Mouse (Mus musculus) stomach, embryonic 16.5 days (tissue): Measurements from ENCODE around the gene Cfap300. TPM values are rescaled to one million over a fixed set of nuclear protein-coding genes. Genes with fewer than 3 reads are reported as not detected.

ENCODE experiments used
- ATAC-seq: fragments of 200-750 bp; cut with Nextera tagmentation; 2 replicates; pipeline ENCODE4 v1.8.0; 2017; ENCODE audit warnings: moderate number of reproducible peaks, moderate TSS enrichment; ENCODE audit not compliant: insufficient read depth, low FRiP score
- H3K27ac ChIP-seq: fragments of 300-500 bp; sonication (generic); 2 replicates; pipeline ENCODE4 v1.5.1; 2014; ENCODE audit warnings: low read length
- H3K27me3 ChIP-seq: fragments of 300-500 bp; sonication (generic); 2 replicates; pipeline ENCODE4 v1.6.1; 2014; ENCODE audit warnings: low read length, control low read depth, mixed read lengths; ENCODE audit not compliant: control insufficient read depth, insufficient read depth
- H3K36me3 ChIP-seq: fragments of 300-500 bp; sonication (generic); 2 replicates; pipeline ENCODE4 v1.6.1; 2014; ENCODE audit warnings: low read length; ENCODE audit not compliant: control insufficient read depth, insufficient read depth
- H3K4me1 ChIP-seq: fragments of 300-500 bp; sonication (generic); 2 replicates; pipeline ENCODE4 v1.6.1; 2014; ENCODE audit warnings: low read length, control low read depth, mixed read lengths; ENCODE audit not compliant: control insufficient read depth, insufficient read depth
- H3K4me2 ChIP-seq: fragments of 300-500 bp; sonication (generic); 2 replicates; pipeline ENCODE4 v1.6.1; 2014; ENCODE audit warnings: low read depth, low read length, mixed read lengths
- H3K4me3 ChIP-seq: fragments of 300-500 bp; sonication (generic); replicated peaks from 2 replicates; pipeline ENCODE4 v1.5.1; 2014; ENCODE audit warnings: mild to moderate bottlenecking, low read length
- H3K9ac ChIP-seq: fragments of 300-500 bp; sonication (generic); 2 replicates; pipeline ENCODE4 v1.6.1; 2014; ENCODE audit warnings: low read length
- H3K9me3 ChIP-seq: fragments of 300-500 bp; sonication (generic); replicated peaks from 2 replicates; pipeline ENCODE4 v1.6.1; 2016; ENCODE audit warnings: low read length, control low read depth; ENCODE audit not compliant: control insufficient read depth
- WGBS: fragments of 180-500 bp; shearing (Covaris S2); extraction: QIAGEN DNeasy Blood & Tissue Kit; methylation state at CpG from one replicate; pipeline ENCODE4 v1.1.7; 2014; 5-methylcytosine and 5-hydroxymethylcytosine counted together
- polyA plus RNA-seq: library from polyadenylated mRNA; unstranded; fragments of >200 nt; fragmentation: Nextera tagmentation; extraction: Ambion mirVana; gene quantifications from 2 replicates; pipeline ENCODE4 v1.2.1, GENCODE M21; 2015

Gene Cfap300
- polyA plus RNA-seq, 1 experiment from 2014 or later: 8.1 TPM

DNA sequence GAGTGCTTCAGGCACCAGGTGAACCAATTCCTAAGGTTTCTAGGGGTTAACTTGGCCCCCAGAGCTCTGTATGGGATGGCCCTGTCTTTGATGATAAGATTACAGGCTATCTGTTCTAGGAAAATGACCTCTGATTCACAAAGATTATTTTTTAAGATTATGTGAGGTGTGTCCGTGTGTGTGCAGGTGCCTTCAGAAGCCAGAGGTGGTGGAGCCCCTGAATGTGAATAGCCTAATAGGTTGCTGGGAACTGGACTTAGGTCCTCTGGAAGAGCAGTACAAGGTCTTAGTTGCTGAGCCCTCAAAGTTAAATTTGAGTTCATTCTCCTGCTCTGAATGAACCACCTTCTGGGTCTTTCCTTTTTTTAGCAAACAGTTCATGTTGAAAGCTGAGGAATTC is 8.5 kb downstream of the Cfap300 start:
- peaks cover 3% of the 10 kb centered on the region; the same call in 1 of the 2 replicates for H3K4me1 ChIP-seq
- no peak overlapping the region for H3K9ac ChIP-seq
- no peak overlapping the region for H3K27ac ChIP-seq
- no peaks in the 10 kb centered on the region for H3K9me3 ChIP-seq
- WGBS: 65% methylated on average over 1 of the region's 1 CpGs
- no peak for ATAC-seq
- H3K4me3 ChIP-seq: no peak overlapping the region
- H3K36me3 ChIP-seq: no peaks in the 10 kb centered on the region
- H3K4me2 ChIP-seq: no peak overlapping the region
- no peaks in the 10 kb centered on the region for H3K27me3 ChIP-seq

DNA sequence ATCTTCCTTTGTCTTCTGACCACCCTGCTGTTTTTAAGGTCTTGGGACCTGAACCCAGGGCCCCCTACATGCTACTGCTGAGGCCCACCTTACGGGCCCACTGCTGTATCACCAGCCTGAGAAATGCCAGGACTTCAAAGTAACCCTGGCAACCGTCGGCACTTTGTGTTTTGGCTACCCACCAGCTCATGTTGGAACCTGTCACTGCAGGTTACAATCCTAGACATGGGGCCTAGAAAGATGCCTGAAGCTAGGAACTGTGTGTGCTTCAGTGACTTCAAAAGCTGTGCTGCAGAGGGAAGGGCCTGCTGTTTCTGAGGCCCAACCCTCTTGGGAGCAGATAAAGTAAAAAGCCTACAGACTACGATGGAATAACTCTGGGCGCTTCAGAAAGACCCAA is 9.8 kb downstream of the Cfap300 start:
- peaks cover 3% of the 10 kb centered on the region; the same call in 1 of the 2 replicates for H3K4me1 ChIP-seq
- no peaks in the 10 kb centered on the region for H3K36me3 ChIP-seq
- no peak overlapping the region for H3K4me2 ChIP-seq
- no peak overlapping the region for H3K9ac ChIP-seq
- no peak overlapping the region for H3K27ac ChIP-seq
- H3K9me3 ChIP-seq: no peaks in the 10 kb centered on the region
- ATAC-seq: no peak
- WGBS: 71% methylated on average over 5 of the region's 5 CpGs
- no peaks in the 10 kb centered on the region for H3K27me3 ChIP-seq
- H3K4me3 ChIP-seq: no peak overlapping the region

GRCm38 (mm10) chr9:8018609-8019008 is 24.0 kb downstream of the Cfap300 start:
- WGBS: 83% methylated on average over 5 of the region's 5 CpGs
- no peak overlapping the region for H3K9ac ChIP-seq
- no peaks in the 10 kb centered on the region for H3K9me3 ChIP-seq

GRCm38 (mm10) chr9:8017253-8017913 is 25.2 kb downstream of the Cfap300 start:
- ATAC-seq: no peak
- Histone ChIP-seq H3K4me2 (no peak overlapping the region), H3K27ac (no peak overlapping the region), H3K4me1 (no peaks in the 10 kb centered on the region), H3K27me3 (no peaks in the 10 kb centered on the region), H3K36me3 (no peaks in the 10 kb centered on the region), H3K9ac (no peak overlapping the region), H3K9me3 (no peaks in the 10 kb centered on the region), H3K4me3 (no peak overlapping the region)
- WGBS: 60% methylated on average over 12 of the region's 20 CpGs

More at GRCm38 (mm10) chr9:8018609-8019008, 24.0 kb downstream of the Cfap300 start:
- no peak for ATAC-seq
- no peak overlapping the region for H3K27ac ChIP-seq
- H3K36me3 ChIP-seq: no peaks in the 10 kb centered on the region
- no peak overlapping the region for H3K4me3 ChIP-seq
- no peaks in the 10 kb centered on the region for H3K4me1 ChIP-seq
- no peaks in the 10 kb centered on the region for H3K27me3 ChIP-seq
- no peak overlapping the region for H3K4me2 ChIP-seq

DNA sequence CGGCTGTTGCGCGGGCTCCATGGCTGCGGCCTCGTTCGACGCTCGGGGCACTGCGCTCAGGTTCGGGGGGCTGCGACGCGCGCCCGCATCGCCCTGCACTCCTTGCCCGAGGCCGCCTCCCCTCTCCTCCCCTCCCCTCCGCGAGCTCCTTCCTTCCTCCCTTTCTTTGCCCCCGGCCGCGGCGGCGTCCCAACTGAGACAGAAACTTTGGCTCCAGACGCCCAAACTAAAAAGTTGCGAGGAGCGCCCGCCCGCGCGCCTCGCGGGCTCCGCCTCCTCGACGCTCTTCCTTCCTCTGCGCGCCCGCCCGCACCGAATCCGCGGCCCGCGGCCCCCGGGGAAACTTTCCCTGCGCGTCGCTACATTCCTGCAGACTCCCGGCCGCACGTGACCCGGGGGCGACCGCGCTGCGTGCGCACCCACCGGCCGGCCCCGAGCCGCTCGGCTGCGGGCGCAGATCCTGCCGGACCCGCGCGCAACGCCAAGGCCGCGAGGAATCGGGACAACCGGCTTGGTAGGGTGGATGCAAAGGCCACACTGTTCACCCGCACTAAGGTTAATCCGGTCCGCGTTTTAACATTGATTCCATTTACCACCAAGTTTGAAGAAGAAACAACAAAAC is 38.1 kb downstream of the Cfap300 start, which contains the start of gene Yap1:
TSS of gene Yap1 (minus strand) at position 227 of the 622 bp plus-strand sequence.
- Histone ChIP-seq H3K4me2 (peak within 1 kb of the TSS; percentile 71), H3K27ac (peak within 1 kb of the TSS; percentile 97), H3K4me1 (peaks cover 9% of the 10 kb centered on the region), H3K9me3 (no peaks in the 10 kb centered on the region), H3K27me3 (no peaks in the 10 kb centered on the region), H3K36me3 (no peaks in the 10 kb centered on the region), H3K9ac (peak within 1 kb of the TSS; percentile 98), H3K4me3 (peak within 1 kb of the TSS; percentile 84)
- peak; percentile 87 for ATAC-seq
- under 1% methylated on average over 67 of the region's 79 CpGs for WGBS

DNA sequence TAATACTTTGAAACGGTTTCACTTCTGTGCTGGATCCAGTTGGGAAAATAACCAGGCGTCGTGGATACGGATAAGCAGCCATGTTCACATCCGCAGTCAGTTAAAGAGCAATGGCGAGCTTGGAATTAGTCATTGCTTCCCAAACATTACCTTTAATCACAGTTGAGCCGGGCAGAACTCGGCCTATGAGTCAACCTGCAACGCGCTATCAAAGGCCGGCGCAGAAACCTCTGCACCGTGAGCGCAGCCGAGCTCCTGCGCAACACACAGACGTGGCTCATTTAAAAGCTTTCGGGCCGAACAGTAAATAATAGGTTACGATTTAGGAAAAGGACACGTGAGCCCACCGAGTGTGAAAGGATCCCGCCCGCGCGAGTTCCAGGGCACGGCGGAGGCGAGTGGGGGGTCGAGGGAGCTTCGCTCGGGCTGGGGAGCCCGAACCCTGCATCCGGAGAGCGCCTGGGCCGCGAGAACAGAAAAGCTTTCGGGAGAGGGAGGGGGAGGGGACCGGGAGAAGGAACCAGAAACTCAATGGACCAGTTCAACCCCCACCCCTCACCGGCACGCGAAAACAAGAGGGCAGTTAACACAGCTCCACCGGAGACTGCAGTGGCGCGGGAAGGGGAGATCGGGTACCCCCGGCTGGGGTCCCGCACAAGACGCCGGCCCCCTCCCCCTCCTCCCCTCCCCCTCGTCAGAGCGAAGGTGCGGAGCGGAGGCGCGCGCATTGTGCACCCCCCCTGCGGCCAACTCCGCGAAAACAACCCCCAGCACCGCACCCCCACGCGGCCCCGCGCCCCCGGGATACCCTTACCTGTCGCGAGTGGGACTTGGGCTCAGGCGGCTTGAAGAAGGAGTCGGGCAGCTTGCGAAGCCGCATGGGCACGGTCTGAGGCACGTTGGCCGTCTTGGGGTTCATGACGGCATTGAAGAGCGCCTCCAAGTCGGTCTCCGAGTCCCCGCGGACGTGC is 39.0 kb downstream of the Cfap300 start:
- ATAC-seq: peak; percentile 69
- H3K36me3 ChIP-seq: no peaks in the 10 kb centered on the region
- peak overlapping the region; percentile 97 for H3K27ac ChIP-seq
- no peaks in the 10 kb centered on the region for H3K27me3 ChIP-seq
- no peaks in the 10 kb centered on the region for H3K9me3 ChIP-seq
- peak overlapping the region; percentile 84 for H3K4me3 ChIP-seq
- H3K4me2 ChIP-seq: peak overlapping the region; percentile 71
- WGBS: under 1% methylated on average over 82 of the region's 82 CpGs
- H3K4me1 ChIP-seq: peaks cover 9% of the 10 kb centered on the region
- peak overlapping the region; percentile 98 for H3K9ac ChIP-seq

- WGBS: 1% methylated on average over 12 of the region's 12 CpGs
- no peaks in the 10 kb centered on the region for H3K36me3 ChIP-seq
- H3K27ac ChIP-seq: peak overlapping the region; percentile 97
- H3K4me3 ChIP-seq: peak overlapping the region; percentile 84
- H3K9ac ChIP-seq: peak overlapping the region; percentile 98
- ATAC-seq: no peak
- no peaks in the 10 kb centered on the region for H3K9me3 ChIP-seq
- H3K27me3 ChIP-seq: no peaks in the 10 kb centered on the region
- peaks cover 9% of the 10 kb centered on the region for H3K4me1 ChIP-seq
- H3K4me2 ChIP-seq: peak overlapping the region; percentile 71
Observed at GRCm38 (mm10) chr9:8002806-8003205, 39.8 kb downstream of the Cfap300 start.

GRCm38 (mm10) chr9:8001352-8001751 is 41.3 kb downstream of the Cfap300 start:
- Histone ChIP-seq H3K36me3 (no peaks in the 10 kb centered on the region), H3K27ac (no peak overlapping the region), H3K9ac (no peak overlapping the region), H3K4me3 (peak overlapping the region; percentile 11; the same call in 1 of the 2 replicates), H3K4me2 (peak overlapping the region; percentile 33; the same call in 1 of the 2 replicates), H3K27me3 (no peaks in the 10 kb centered on the region), H3K9me3 (no peaks in the 10 kb centered on the region), H3K4me1 (peaks cover 9% of the 10 kb centered on the region)
- ATAC-seq: no peak
- WGBS: 55% methylated on average over 7 of the region's 7 CpGs
